Mouse (Mus musculus) limb, embryonic 11.5 days (tissue): ENCODE measurements at regions not wholly inside any gene's neighbourhood (a gene's known extent, or its start where the extent isn't known, plus 50 kb on each side); places are given as distances from the start of the nearest gene placed in this dataset.

Experiments
- ATAC-seq: fragments of 200-750 bp; cut with Nextera tagmentation; 2 replicates; pipeline ENCODE4 v1.8.0; 2017; ENCODE audit warnings: low read depth; ENCODE audit not compliant: insufficient number of reproducible peaks, low FRiP score, low TSS enrichment
- DNase-seq: peaks from one replicate; pipeline ENCODE4 v3.0.0-alpha.2; 2015; ENCODE audit warnings: low spot score
- H3K27ac ChIP-seq: fragments of 300-500 bp; sonication (generic); replicated peaks from 2 replicates; pipeline ENCODE4 v1.5.1; 2014; ENCODE audit warnings: low read depth, mild to moderate bottlenecking, low read length
- H3K27me3 ChIP-seq: fragments of 300-500 bp; sonication (generic); 2 replicates; pipeline ENCODE4 v1.6.1; 2014; ENCODE audit warnings: mild to moderate bottlenecking, low read length, mixed read lengths; ENCODE audit not compliant: control insufficient read depth, insufficient read depth
- H3K36me3 ChIP-seq: fragments of 300-500 bp; sonication (generic); 2 replicates; pipeline ENCODE4 v1.6.1; 2014; ENCODE audit warnings: mild to moderate bottlenecking, low read length, moderate library complexity, mixed read lengths; ENCODE audit not compliant: control insufficient read depth, insufficient read depth
- H3K4me1 ChIP-seq: fragments of 300-500 bp; sonication (generic); 2 replicates; pipeline ENCODE4 v1.6.1; 2014; ENCODE audit warnings: low read length, mixed read lengths; ENCODE audit not compliant: control insufficient read depth, insufficient read depth
- H3K4me2 ChIP-seq: fragments of 300-500 bp; sonication (generic); 2 replicates; pipeline ENCODE4 v1.6.1; 2014; ENCODE audit warnings: low read depth, mild to moderate bottlenecking, moderate library complexity; ENCODE audit not compliant: severe bottlenecking
- H3K4me3 ChIP-seq: fragments of 300-500 bp; sonication (generic); 2 replicates; pipeline ENCODE4 v1.5.1; 2014; ENCODE audit warnings: low read depth, low read length
- H3K9ac ChIP-seq: fragments of 300-500 bp; sonication (generic); 2 replicates; pipeline ENCODE4 v1.6.1; 2014; ENCODE audit warnings: mild to moderate bottlenecking, low read length
- H3K9me3 ChIP-seq: fragments of 300-500 bp; sonication (generic); 2 replicates; pipeline ENCODE4 v1.6.1; 2016; ENCODE audit warnings: low read length; ENCODE audit not compliant: control insufficient read depth
- WGBS: fragments of 180-500 bp; shearing (Covaris S2); extraction: QIAGEN DNeasy Blood & Tissue Kit; methylation state at CpG from one replicate; pipeline ENCODE4 v1.1.7; 2014; 5-methylcytosine and 5-hydroxymethylcytosine counted together

DNA sequence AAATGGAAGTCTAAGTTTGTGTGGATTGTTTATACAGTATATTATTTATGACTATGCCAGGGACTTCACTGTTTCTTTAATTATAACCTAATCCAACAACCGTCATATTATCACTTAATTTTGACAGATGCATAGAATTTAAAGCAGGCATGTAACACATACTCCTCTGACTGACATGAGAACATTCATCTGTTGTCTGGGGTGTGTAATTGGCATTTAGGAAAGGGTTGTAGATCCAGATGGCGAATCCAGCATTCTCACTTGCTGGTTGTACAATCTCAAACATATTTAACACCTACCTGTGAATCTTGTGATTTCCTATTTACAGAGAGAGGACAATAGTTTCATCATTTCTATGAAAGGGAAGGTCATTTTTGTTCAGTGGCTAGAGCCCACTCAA, 50.8 kb upstream of the App start:
- Histone ChIP-seq H3K4me1 (no peaks in the 10 kb centered on the region), H3K27ac (no peak overlapping the region), H3K4me2 (no peak overlapping the region), H3K9me3 (no peaks in the 10 kb centered on the region), H3K9ac (no peak overlapping the region), H3K36me3 (no peaks in the 10 kb centered on the region), H3K27me3 (no peaks in the 10 kb centered on the region), H3K4me3 (no peak overlapping the region)
- ATAC-seq, result no peak
- WGBS, result 82% methylated on average over 2 of the region's 2 CpGs
- no peak for DNase-seq
